Mouse (Mus musculus) MEL (cell line): ENCODE measurements around the gene Ppfia2. TPM values are rescaled to one million over a fixed set of nuclear protein-coding genes. Genes with fewer than 3 reads are reported as not detected.
A peak's percentile ranks its signal among the peaks of the same experiment; 100 is the strongest.

Source experiments
- DNase-seq: peaks from one replicate; pipeline ENCODE4 v3.0.0; 2011; ENCODE audit warnings: low read depth, low spot score
- H3K27ac ChIP-seq: 2 replicates; pipeline ENCODE4 v1.5.1; 2012; ENCODE audit warnings: low read depth, mild to moderate bottlenecking, control low read depth, low read length, moderate library complexity; ENCODE audit not compliant: control insufficient read depth
- H3K27me3 ChIP-seq, 2 experiments: fragments of 150-350 bp in 1 of 2; sonication (generic) in 1 of 2; 2 replicates each; pipeline ENCODE4 v1.6.1; 2012; ENCODE audit warnings: low read length in 2 of 2, mild to moderate bottlenecking in 2 of 2, improper control_type of control experiment in 1 of 2, moderate library complexity in 1 of 2; ENCODE audit not compliant: insufficient read depth in 2 of 2, control insufficient read depth in 1 of 2
- H3K36me3 ChIP-seq, 2 experiments: 2 replicates each; pipeline ENCODE4 v1.6.1; 2012 to 2014; ENCODE audit warnings: low read length in 2 of 2, improper control_type of control experiment in 1 of 2, inconsistent platforms in 1 of 2, mild to moderate bottlenecking in 1 of 2; ENCODE audit not compliant: insufficient read depth in 2 of 2, control insufficient read depth in 1 of 2
- H3K4me1 ChIP-seq, 2 experiments: fragments of 150-350 bp in 1 of 2; sonication (generic) in 1 of 2; 2 replicates each; pipeline ENCODE4 v1.6.1; 2012; ENCODE audit warnings: low read length in 2 of 2, improper control_type of control experiment in 1 of 2, mild to moderate bottlenecking in 1 of 2; ENCODE audit not compliant: insufficient read depth in 2 of 2, control insufficient read depth in 1 of 2
- H3K4me3 ChIP-seq, 2 experiments: fragments of 150-350 bp in 1 of 2; sonication (generic) in 1 of 2; 2 replicates each; pipeline ENCODE4 v1.5.1; 2012; ENCODE audit warnings: low read depth in 2 of 2, low read length in 2 of 2, mild to moderate bottlenecking in 2 of 2, moderate library complexity in 2 of 2, control low read depth in 1 of 2, improper control_type of control experiment in 1 of 2; ENCODE audit not compliant: control insufficient read depth in 1 of 2, insufficient read depth in 1 of 2
- H3K79me2 ChIP-seq: 2 replicates; pipeline ENCODE4 v1.6.1; 2012; ENCODE audit warnings: mild to moderate bottlenecking, low read length, moderate library complexity; ENCODE audit not compliant: control insufficient read depth, poor library complexity, insufficient read depth
- H3K9ac ChIP-seq: 2 replicates; pipeline ENCODE4 v1.6.1; 2012; ENCODE audit warnings: low read depth, mild to moderate bottlenecking, control low read depth, low read length, moderate library complexity; ENCODE audit not compliant: control insufficient read depth, poor library complexity, severe bottlenecking
- H3K9me3 ChIP-seq: fragments of 150-350 bp; sonication (generic); replicated peaks from 2 replicates; pipeline ENCODE4 v1.6.1; 2012; ENCODE audit warnings: mild to moderate bottlenecking, low read length, improper control_type of control experiment, moderate library complexity; ENCODE audit not compliant: insufficient read depth
- BHLHE40 ChIP-seq: IDR thresholded peaks from 2 replicates; pipeline ENCODE4 v1.6.1; 2012; ENCODE audit warnings: low read depth, mild to moderate bottlenecking, inconsistent platforms, low read length, improper control_type of control experiment, borderline replicate concordance
- CHD2 ChIP-seq: IDR thresholded peaks from 2 replicates; pipeline ENCODE4 v1.6.1; 2011; ENCODE audit warnings: low read length, improper control_type of control experiment
- CTCF ChIP-seq, 3 experiments: IDR thresholded peaks in 2 of 3; conservative IDR thresholded peaks in 1 of 3; 2 replicates each; pipeline ENCODE4 v1.5.1; 2011 to 2012; ENCODE audit warnings: low read length in 3 of 3, low read depth in 2 of 3, mild to moderate bottlenecking in 2 of 3, improper control_type of control experiment in 1 of 3, inconsistent platforms in 1 of 3, mixed read lengths in 1 of 3, moderate library complexity in 1 of 3; ENCODE audit not compliant: control insufficient read depth in 1 of 3, insufficient read depth in 1 of 3, poor library complexity in 1 of 3, severe bottlenecking in 1 of 3
- E2F4 ChIP-seq: IDR thresholded peaks from 2 replicates; pipeline ENCODE4 v1.6.1; 2011; ENCODE audit warnings: low read depth, low read length, improper control_type of control experiment, borderline replicate concordance
- ELF1 ChIP-seq: IDR thresholded peaks from 2 replicates; pipeline ENCODE4 v1.6.1; 2014; ENCODE audit warnings: low read depth, mild to moderate bottlenecking, inconsistent platforms, low read length, improper control_type of control experiment, moderate library complexity
- EP300 ChIP-seq, 2 experiments: IDR thresholded peaks; 2 replicates each; pipeline ENCODE4 v1.6.1; 2011; ENCODE audit warnings: improper control_type of control experiment in 2 of 2, low read length in 2 of 2, low read depth in 1 of 2, mild to moderate bottlenecking in 1 of 2
- ETS1 ChIP-seq: IDR thresholded peaks from 2 replicates; pipeline ENCODE4 v1.6.1; 2012; ENCODE audit warnings: low read depth, mild to moderate bottlenecking, inconsistent platforms, low read length, improper control_type of control experiment, moderate library complexity
- KAT2A ChIP-seq: conservative IDR thresholded peaks from 2 replicates; pipeline ENCODE4 v1.6.1; 2012; ENCODE audit warnings: low read depth, low read length, improper control_type of control experiment, inconsistent platforms
- MAFK ChIP-seq: IDR thresholded peaks from 2 replicates; pipeline ENCODE4 v1.6.1; 2011; ENCODE audit warnings: low read depth, mild to moderate bottlenecking, low read length, improper control_type of control experiment, borderline replicate concordance
- MAX ChIP-seq: IDR thresholded peaks from 2 replicates; pipeline ENCODE4 v1.6.1; 2011; ENCODE audit warnings: low read length, improper control_type of control experiment
- MAZ ChIP-seq: IDR thresholded peaks from 2 replicates; pipeline ENCODE4 v1.6.1; 2012; ENCODE audit warnings: low read depth, mild to moderate bottlenecking, inconsistent platforms, low read length, improper control_type of control experiment
- MEF2A ChIP-seq: IDR thresholded peaks from 2 replicates; pipeline ENCODE4 v1.6.1; 2014; ENCODE audit warnings: low read depth, mild to moderate bottlenecking, inconsistent platforms, low read length, improper control_type of control experiment; ENCODE audit not compliant: poor library complexity, insufficient replicate concordance, severe bottlenecking; ENCODE audit errors: extremely low read depth
- MXI1 ChIP-seq: IDR thresholded peaks from 2 replicates; pipeline ENCODE4 v1.6.1; 2011; ENCODE audit warnings: mild to moderate bottlenecking, low read depth, low read length, improper control_type of control experiment
- MYB ChIP-seq: IDR thresholded peaks from 2 replicates; pipeline ENCODE4 v1.6.1; 2011; ENCODE audit warnings: mild to moderate bottlenecking, low read depth, low read length, improper control_type of control experiment
- NRF1 ChIP-seq: IDR thresholded peaks from 2 replicates; pipeline ENCODE4 v1.6.1; 2014; ENCODE audit warnings: low read depth, mild to moderate bottlenecking, inconsistent platforms, low read length, improper control_type of control experiment, moderate library complexity; ENCODE audit not compliant: poor library complexity, insufficient read depth, severe bottlenecking
- POLR2AphosphoS2 ChIP-seq: IDR thresholded peaks from 2 replicates; pipeline ENCODE4 v1.6.1; 2011; ENCODE audit warnings: low read length, improper control_type of control experiment
- POLR2AphosphoS5 ChIP-seq: IDR thresholded peaks from 2 replicates; pipeline ENCODE4 v1.6.1; 2012; ENCODE audit warnings: low read depth, borderline replicate concordance, mild to moderate bottlenecking, inconsistent platforms, low read length, moderate library complexity, mixed read lengths
- RAD21 ChIP-seq: IDR thresholded peaks from 2 replicates; pipeline ENCODE4 v1.6.1; 2011; ENCODE audit warnings: mild to moderate bottlenecking, low read depth, low read length, improper control_type of control experiment
- SMC3 ChIP-seq: IDR thresholded peaks from 2 replicates; pipeline ENCODE4 v1.6.1; 2011; ENCODE audit warnings: low read depth, low read length, improper control_type of control experiment
- TAL1 ChIP-seq: IDR thresholded peaks from 2 replicates; pipeline ENCODE4 v1.6.1; 2012; ENCODE audit warnings: mild to moderate bottlenecking, inconsistent platforms, low read length, moderate library complexity, mixed read lengths
- TCF12 ChIP-seq: IDR thresholded peaks from 2 replicates; pipeline ENCODE4 v1.6.1; 2014; ENCODE audit warnings: low read depth, mild to moderate bottlenecking, inconsistent platforms, low read length, improper control_type of control experiment, moderate library complexity
- UBTF ChIP-seq: IDR thresholded peaks from 2 replicates; pipeline ENCODE4 v1.6.1; 2012; ENCODE audit warnings: low read depth, mild to moderate bottlenecking, inconsistent platforms, low read length, improper control_type of control experiment, moderate library complexity, borderline replicate concordance; ENCODE audit not compliant: insufficient read depth
- USF1 ChIP-seq: IDR thresholded peaks from 2 replicates; pipeline ENCODE4 v1.6.1; 2014; ENCODE audit warnings: low read depth, mild to moderate bottlenecking, inconsistent platforms, low read length, improper control_type of control experiment, moderate library complexity
- USF2 ChIP-seq, 2 experiments: IDR thresholded peaks; 2 replicates each; pipeline ENCODE4 v1.6.1; 2011 to 2012; ENCODE audit warnings: improper control_type of control experiment in 2 of 2, low read length in 2 of 2, borderline replicate concordance in 1 of 2, inconsistent platforms in 1 of 2, low read depth in 1 of 2, mild to moderate bottlenecking in 1 of 2; ENCODE audit not compliant: insufficient read depth in 1 of 2
- ZC3H11A ChIP-seq: IDR thresholded peaks from 2 replicates; pipeline ENCODE4 v1.6.1; 2012; ENCODE audit warnings: low read depth, mild to moderate bottlenecking, inconsistent platforms, low read length, improper control_type of control experiment
- ZKSCAN1 ChIP-seq: IDR thresholded peaks from 2 replicates; pipeline ENCODE4 v1.6.1; 2012; ENCODE audit warnings: low read depth, mild to moderate bottlenecking, inconsistent platforms, low read length, improper control_type of control experiment, moderate library complexity
- ZMIZ1 ChIP-seq: IDR thresholded peaks from 2 replicates; pipeline ENCODE4 v1.6.1; 2012; ENCODE audit warnings: low read depth, mild to moderate bottlenecking, inconsistent platforms, low read length, improper control_type of control experiment, moderate library complexity
- ZNF384 ChIP-seq: IDR thresholded peaks from 2 replicates; pipeline ENCODE4 v1.6.1; 2012; ENCODE audit warnings: low read depth, mild to moderate bottlenecking, inconsistent platforms, low read length, improper control_type of control experiment
- polyA plus RNA-seq, 2 experiments: library from polyadenylated mRNA; stranded (reverse) in 1 of 2; unstranded in 1 of 2; fragments of >175 nt in 1 of 2; fragments of >200 nt in 1 of 2; gene quantifications; 2 replicates each; pipeline versions ENCODE4 v1.2.1 to v1.2.4; 2012; ENCODE audit warnings: low replicate concordance in 2 of 2, low read depth in 1 of 2; ENCODE audit not compliant: insufficient read length in 2 of 2, insufficient read depth in 1 of 2, missing spikeins in 1 of 2
- total RNA-seq: library from RNA; depleted of rRNA; stranded (reverse); fragments of 300-350 nt; gene quantifications from 2 replicates; pipeline ENCODE4 v1.2.3, GENCODE M21; 2012

Ppfia2 gene
- total and polyA plus RNA-seq, 3 experiments: not detected

DNA sequence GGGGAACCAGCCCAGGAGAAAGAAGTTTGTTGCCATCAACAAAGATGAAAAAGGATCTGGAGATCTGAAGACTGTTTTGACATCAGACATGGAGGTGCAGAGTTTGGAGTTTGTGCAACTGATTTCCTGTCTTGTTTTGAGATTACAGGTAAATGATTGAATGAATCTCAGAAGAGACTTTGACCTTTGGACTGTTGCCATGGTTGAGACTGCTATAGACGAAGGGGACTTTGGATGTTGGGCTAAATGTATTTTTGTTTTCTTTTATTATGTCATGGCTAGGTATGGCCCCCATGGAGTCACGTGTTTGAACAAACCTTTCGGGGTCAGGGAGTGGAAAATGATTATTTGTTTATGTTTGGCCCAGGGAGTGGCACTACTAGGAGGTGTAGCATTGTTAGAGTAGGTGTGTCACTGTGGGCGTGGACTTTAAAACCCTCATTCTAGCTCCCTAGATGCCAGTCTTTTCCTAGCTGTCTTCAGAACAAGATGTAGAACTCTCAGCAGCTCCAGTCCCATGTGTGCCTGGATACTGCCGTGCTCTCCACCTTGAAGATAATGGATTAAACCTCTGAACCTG, 133.3 kb downstream of the Ppfia2 start:
- no peaks in the 10 kb centered on the region for H3K27me3 ChIP-seq
- TF ChIP-seq MAFK (no peak), KAT2A (no peak), BHLHE40 (no peak), ETS1 (no peak), UBTF (no peak), POLR2AphosphoS2 (no peak), ZKSCAN1 (no peak), ZMIZ1 (no peak), MAZ (no peak), E2F4 (no peak), NRF1 (no peak), TCF12 (no peak), MEF2A (no peak), EP300 (IDR thresholded peaks at IDR 0.05; ENCODE audit: low read depth in 1 of 2, low read length in 2 of 2) (no peak), CHD2 (no peak)
- TF ChIP-seq, all 39 proteins: peak for 0

GRCm38 (mm10) chr10:106609177-106609981, 139.2 kb downstream of the Ppfia2 start:
- Histone ChIP-seq H3K36me3 (no peaks in the 10 kb centered on the region), H3K9ac (no peak overlapping the region), H3K79me2 (no peaks in the 10 kb centered on the region), H3K4me3 (no peak overlapping the region), H3K27me3 (no peaks in the 10 kb centered on the region), H3K9me3 (no peaks in the 10 kb centered on the region), H3K27ac (no peak overlapping the region), H3K4me1 (no peaks in the 10 kb centered on the region)
- peak; percentile 29 for DNase-seq
- TF ChIP-seq MAX (no peak), ZNF384 (peak; percentile 88), POLR2AphosphoS5 (no peak), POLR2AphosphoS2 (no peak), TAL1 (no peak), ELF1 (no peak), SMC3 (peak; percentile 45), MEF2A (no peak), USF2 (IDR thresholded peaks at IDR 0.05; ENCODE audit: borderline replicate concordance in 1 of 2, insufficient read depth in 1 of 2, low read depth in 1 of 2, low read length in 2 of 2) (no peak), ETS1 (no peak), UBTF (no peak), BHLHE40 (no peak), USF1 (no peak), ZC3H11A (peak; percentile 10; the same call in 1 of the 2 replicates), MYB (no peak), RAD21 (peak; percentile 70), MXI1 (no peak), E2F4 (no peak), CTCF (IDR thresholded peaks at IDR 0.05 in 2 of 3, conservative IDR thresholded peaks at IDR 0.05 in 1 of 3; ENCODE audit: control insufficient read depth in 1 of 3, insufficient read depth in 1 of 3, low read depth in 2 of 3, low read length in 3 of 3, poor library complexity in 1 of 3, severe bottlenecking in 1 of 3) (peak in 2 of 3 experiments; percentile 16 to 52; a peak in 3 of 6 replicates)

More for the DNA sequence above, 133.3 kb downstream of the Ppfia2 start:
- H3K27ac ChIP-seq: no peak overlapping the region
- no peak for DNase-seq
- H3K9ac ChIP-seq: no peak overlapping the region
- no peaks in the 10 kb centered on the region for H3K36me3 ChIP-seq
- H3K4me3 ChIP-seq: no peak overlapping the region
- no peaks in the 10 kb centered on the region for H3K79me2 ChIP-seq
- no peaks in the 10 kb centered on the region for H3K4me1 ChIP-seq
- no peaks in the 10 kb centered on the region for H3K9me3 ChIP-seq
